Mouse (Mus musculus): ENCODE measurements at regions not wholly inside any gene's neighbourhood (a gene's known extent, or its start where the extent isn't known, plus 50 kb on each side); places are given as distances from the start of the nearest gene placed in this dataset.

GRCm38 (mm10) chr12:50935516-50935915 is 286.6 kb upstream of the Prkd1 start:
- DNase-seq = no peak

- no peak for DNase-seq
Observed at GRCm38 (mm10) chr12:50932496-50932895, 283.6 kb upstream of the Prkd1 start.

DNA sequence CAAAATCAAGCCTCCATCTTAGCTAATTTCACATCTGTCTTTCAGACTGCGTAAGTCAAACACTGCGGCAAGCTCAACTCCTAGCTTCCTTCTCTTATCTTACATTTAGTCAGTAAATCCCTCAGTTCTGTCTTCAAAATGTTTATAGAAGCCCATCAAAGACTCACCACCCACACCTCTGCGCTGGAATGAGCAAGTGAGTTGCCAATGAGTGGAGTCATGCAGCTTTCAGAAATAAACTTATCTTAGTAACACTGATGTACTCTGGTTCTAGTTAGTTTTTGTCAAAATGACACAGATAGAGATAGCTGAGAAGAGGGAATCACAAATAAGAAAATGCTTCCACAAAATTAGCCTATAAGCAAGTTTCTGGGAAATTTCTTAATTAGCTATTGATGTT is 280.7 kb upstream of the Prkd1 start:
- no peak for DNase-seq

DNA sequence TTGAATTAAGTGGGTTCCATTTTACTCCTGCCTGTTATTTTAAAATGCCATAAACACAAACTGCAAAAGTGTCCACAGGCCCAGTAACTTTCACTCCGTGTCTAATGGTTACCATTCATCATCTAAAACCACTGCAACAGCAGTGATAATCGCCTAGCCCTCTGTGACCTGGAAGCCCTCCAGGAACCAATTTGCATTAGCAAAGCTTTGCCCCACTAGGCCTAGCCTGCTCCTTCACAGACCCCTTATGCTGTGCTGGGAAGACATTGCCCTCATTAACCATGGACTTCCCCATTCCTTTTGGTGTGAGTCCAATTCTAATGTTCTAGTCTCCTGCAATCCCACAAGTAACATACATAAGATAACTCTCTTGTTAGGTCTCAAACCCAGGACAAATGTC is 277.3 kb upstream of the Prkd1 start:
- DNase-seq = no peak

- no peak for DNase-seq
Observed at GRCm38 (mm10) chr12:50921739-50922138, 272.8 kb upstream of the Prkd1 start.

DNA sequence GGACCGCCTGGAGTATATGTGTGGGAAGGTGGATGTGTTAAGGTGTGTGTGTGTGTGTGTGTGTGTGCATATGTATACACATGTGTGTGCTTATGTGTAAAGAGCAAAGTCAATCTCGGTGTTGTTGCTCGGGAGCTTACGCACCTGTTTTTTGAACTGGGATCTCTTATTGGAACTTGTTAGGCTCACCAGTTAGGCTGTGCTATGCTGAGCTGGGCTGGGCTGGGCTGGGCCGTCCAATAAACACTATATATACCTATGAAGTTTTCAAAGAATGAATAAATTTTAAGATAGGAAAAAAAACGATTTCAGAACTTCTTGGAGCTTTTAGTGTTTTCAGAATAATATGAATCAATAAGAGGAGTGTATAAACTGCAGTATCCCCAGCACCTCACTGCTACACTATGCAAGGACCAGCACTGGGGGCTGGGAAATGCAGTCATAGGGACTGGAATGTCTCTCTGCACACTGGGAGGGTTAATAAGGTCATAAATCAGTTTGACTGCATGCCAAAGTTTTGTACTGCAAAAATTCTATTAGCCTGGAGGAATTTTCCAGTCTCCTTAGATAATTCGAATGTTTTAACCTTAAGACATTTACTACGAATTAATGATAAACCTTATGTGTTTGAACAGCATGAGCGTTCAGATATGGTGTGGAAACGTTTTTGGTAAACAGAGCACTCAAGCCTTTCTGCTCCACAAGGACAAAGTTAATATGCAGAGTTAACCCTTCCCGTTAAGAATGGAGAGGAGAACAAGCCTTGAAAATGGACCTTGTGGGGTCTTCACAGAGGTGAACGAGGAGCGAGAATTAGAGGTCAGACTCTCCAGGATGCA is 250.9 kb upstream of the Prkd1 start:
- DNase-seq = no peak

DNA sequence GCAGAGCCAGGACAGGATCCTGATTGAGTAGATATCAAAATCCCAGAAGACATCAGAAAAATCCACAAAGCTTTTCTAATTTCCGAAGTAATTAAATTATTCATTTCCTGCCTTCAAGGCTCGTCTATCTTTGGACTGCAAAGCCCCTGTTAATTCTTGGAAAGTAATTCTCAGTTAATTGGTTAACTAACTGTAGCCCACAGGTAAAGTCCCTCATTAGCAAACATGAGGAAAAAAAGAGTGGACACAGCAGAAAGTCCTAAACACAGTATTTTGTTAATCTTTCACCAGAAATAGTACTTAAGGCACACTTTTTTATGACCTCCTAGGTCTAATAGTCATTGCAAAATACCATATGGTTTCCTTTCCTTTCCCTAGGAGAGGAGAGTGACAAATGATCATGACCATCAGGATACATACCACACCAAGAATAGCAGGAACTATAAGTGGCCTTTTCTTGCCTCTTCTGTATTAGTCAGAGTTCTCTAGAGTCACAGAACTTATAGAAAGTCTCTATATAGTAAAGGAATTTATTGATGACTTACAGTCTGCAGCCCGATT is 248.8 kb upstream of the Prkd1 start:
- DNase-seq = no peak

DNA sequence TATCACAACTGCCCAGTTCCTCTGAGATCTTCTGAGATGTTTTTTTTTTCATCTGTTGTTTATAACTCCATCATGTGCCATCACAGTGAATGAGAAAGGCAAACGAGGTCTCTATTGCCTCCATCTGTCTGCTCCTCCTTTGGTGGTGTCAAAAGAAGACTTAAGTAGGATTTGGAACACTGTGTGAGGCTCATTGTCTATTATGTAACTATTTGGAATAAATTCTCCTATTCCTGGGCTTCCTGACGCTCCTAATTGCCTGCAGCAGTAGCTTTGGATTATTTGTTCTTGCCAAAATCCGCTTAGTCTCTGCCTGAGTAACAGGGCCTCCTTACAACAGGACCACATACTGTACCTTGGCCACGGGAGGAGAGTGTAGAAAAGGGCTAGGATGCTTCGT is 244.7 kb upstream of the Prkd1 start:
- DNase-seq = no peak

DNA sequence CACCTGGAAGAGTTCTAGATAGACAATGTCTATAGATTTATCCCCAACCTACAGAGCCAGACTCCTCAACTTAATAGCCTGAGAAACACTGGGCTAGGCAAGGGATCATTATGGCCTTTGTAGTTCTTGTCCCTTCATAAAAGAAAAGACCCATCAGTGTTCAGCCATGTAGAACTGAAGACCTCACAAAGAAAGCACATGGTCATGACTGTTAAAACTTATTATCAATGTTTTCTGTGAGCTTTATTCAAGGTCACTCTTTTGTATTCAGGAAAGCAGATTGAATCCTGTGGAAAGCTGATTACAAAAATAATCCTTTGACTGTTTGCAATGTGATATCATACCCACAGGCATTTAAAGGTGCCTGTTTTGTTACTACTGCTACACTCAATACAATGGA is 226.9 kb upstream of the Prkd1 start:
- no peak for DNase-seq

DNA sequence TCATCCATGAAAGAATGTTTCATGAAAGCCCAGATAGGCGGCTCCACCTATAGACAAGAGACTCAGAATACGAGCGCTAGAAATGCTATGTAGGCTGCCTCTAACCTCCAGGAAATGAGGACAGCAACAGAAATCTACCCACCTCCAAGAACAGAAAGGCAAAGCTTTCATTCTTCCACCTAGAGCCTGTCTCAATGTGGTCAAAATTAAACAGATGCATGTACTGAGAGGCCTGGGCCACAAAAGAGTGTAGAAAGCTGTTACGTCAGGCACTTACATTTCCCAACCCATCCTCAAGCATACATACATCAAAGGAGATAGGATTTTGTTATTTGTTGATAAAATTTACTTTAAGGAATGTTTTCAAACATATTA is 225.1 kb upstream of the Prkd1 start:
- DNase-seq = no peak

- DNase-seq = no peak
Observed at GRCm38 (mm10) chr12:50873390-50874023, 224.6 kb upstream of the Prkd1 start.

GRCm38 (mm10) chr12:50851644-50852043 is 202.7 kb upstream of the Prkd1 start:
- no peak for DNase-seq

DNA sequence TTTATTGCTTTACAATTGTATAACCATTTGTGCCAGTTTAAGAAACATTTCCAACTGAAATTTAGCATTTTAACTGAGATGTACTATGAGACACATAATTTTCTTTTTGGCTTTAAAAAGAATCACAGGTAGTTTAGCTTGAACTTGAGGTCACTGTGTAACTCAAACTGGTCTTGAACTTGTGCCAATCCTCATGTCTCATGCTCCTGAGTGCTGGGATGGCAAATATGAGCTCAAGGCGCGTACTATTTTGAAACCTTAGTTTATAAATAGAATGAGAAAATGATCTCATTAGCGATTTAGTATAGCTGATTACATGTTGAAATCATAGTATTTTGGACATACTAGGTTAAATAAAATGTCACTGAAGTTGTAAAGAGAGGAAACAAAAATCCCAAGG is 199.1 kb upstream of the Prkd1 start:
- DNase-seq = no peak

DNA sequence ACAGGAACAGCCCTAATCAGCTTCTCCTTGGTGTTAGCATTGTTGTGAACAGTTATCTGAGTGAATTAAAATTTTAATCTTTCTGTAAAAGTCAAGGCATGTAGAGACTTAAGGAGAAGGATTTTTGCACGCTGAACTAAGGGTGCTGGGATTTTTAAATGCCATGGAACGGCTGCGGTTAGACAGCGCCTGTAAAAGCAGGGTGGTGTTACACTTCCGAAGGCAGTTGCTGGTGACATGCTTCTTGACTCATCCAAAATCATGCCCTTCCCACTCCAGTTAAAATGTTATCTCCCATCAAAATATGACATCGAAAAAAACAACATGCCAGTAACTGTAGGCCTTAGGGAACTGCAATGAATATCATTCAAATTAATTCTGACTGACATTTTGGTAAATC is 193.8 kb upstream of the Prkd1 start:
- DNase-seq = no peak

DNA sequence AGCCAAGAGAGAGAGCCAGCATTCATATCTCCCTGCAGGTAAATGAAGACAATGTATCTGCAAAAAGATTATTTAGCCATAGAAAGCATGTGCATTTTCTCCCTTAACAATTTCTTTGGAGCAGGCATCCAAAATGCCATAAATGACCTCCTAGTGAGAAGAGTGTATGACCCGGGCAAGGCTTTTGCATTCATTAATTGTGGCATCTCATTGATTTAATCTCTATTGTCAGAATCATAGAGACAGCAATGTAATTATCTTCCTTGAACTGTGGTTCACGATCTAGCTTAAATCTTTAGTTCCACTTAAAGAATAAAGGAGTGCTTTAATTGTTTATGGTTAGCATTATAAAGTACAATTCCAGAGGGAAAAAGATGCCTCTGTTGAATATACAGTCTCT is 190.5 kb upstream of the Prkd1 start:
- no peak for DNase-seq

DNA sequence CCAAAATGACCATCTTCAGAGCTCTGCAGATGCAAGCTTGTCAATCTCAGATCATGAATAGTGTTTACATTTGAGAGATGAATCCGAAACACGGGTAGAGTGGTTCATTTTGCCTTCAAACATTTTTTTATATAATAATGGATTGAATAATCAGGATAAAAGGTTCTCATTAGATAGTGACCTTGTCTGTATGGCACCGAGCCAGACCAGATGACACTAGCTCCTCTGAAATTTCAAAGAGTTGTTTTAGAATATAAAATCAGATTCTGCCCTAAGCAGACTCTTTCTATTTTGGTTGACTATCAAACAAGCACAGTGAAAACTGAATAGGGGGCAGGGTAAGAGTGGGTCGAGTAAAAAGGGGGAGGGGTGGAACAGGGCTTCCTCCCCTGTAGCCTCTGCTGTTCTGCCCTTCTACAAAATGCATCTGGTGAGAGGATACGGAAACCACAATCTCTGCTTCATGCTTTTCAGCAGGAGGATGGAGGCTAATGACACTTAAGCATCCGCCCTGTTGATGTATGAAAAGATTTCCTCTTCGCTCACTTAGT is 159.9 kb upstream of the Prkd1 start:
- DNase-seq = peak; percentile 13

DNA sequence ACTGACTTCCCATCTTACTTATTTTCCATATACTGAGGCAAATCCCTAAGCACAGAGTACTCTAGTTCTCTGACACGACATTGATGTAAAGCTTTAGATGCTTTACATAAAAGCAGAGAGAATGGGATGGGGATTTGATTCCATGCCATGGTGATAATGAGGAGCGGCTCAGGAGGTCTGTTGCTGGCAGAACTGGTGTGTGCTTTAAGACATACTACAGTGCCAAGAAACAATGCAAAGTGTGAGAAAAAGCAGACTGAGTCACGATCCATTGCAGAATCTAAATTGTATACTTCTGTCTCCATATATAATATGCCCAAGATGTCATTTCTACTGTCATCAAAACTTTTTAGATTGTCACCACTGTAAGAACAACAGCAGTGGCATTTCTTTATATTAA is 155.5 kb upstream of the Prkd1 start:
- no peak for DNase-seq

DNA sequence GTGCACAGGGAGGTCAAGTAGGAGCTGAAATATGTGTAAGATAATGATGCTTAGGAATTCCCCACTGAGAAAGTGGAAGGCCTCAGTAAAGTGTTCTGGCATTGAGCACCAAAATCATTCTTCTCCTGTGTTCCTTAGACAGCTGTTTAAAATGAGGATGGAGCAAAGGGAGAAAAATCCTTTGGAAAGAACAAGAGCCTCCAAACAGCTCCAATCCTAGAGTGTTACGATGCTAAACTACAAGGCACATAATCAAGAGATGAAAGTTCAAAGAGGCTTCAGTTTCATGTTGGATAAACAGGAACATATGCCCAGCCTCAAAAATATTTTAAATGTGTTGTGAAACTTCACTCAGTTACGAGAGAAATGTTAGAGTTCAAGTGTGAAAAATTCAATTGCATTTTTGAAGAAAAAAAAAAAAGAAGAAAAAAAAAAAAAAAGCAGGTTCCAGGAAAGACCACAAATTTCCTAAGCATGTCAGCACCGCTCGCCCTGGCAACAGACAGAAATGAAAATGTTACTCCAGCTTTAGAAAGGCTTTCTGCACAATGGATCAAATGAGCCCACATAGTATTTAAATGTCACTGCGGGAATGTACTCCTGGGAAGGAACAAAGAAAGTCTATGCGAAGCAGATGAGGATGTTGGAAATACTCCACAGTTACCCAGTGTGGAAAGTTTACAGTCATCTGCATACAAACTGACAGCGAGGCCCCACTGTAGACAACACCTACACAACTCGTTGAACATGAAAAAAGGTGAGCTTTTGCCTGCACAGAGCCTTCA is 116.5 kb upstream of the Prkd1 start:
- no peak for DNase-seq

- no peak for DNase-seq
Observed at GRCm38 (mm10) chr12:50764457-50764856, 115.6 kb upstream of the Prkd1 start.

- no peak for DNase-seq
Observed at GRCm38 (mm10) chr12:50734135-50734534, 85.2 kb upstream of the Prkd1 start.

DNA sequence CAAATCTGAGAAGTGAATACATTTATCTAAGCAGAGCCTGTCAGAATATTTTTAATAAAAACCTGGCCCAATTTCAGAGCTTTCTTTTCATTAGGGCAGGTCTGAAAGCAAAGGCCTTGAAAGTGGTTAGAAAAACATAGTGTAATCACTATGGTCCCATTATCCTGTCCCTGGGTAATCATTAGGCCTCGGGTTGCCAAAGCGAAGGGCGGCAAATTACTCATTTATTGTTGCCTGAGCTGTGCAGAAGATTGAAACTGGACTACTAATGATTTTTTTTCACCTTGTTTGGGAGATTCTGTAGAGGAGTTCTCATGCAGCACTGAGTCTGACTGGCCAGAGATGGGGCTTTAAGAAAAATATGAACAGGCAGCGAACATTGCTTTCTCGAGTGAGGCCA is 63.7 kb upstream of the Prkd1 start:
- no peak for DNase-seq

DNA sequence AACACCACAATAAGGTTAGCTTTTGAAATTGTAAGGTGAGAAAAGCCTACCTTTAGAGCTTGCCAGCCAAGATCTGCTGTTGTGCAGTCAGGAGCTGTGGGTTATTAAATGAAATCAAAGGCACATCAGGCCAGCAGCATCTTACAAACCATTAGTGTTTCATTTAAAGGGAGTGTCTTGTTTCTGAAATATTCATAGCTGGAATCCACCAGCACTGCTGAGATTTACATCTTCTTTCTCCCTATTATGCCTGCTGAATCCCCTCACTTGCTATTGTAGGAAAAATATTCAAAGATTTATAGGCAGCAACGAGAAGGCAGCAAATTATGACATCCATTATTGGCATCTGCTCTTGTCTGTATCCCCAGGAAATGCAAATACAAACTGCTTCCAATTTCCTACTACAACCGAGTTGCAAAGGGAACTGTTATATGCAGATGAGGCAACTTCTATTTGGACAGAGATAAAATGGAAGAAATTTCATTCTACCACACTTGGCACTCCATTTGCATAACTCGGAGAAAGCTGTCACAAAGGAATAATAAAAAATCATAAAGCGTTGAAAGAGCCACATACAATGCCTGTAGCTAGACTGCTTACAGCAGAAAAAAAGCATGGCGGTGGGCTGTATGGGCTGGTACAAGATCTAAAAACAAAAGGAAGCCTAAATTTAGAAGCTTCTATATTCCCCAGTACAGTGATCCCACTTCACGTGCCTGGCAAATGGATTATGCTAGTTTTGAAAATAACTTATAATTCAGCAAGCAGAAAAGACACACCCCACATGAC is 60.3 kb upstream of the Prkd1 start:
- no peak for DNase-seq

Measured in adrenal gland, adult 2 months (tissue).